Mouse (Mus musculus) ovary, postnatal 14 days (tissue): ENCODE measurements around the gene Zcchc4.

ENCODE experiments used
- DNase-seq: peaks from one replicate; pipeline ENCODE4 v3.0.0; 2022; ENCODE audit warnings: low spot score

The Zcchc4 gene

GRCm38 (mm10) chr5:52794109-52794508, 18.9 kb downstream of the Zcchc4 start:
- DNase-seq: no peak

- no peak for DNase-seq
Measured at GRCm38 (mm10) chr5:52799274-52799985, 24.2 kb downstream of the Zcchc4 start.

GRCm38 (mm10) chr5:52805801-52806200, 30.6 kb downstream of the Zcchc4 start:
- no peak for DNase-seq

- DNase-seq: no peak
Measured at GRCm38 (mm10) chr5:52806349-52806748, 31.1 kb downstream of the Zcchc4 start.

- DNase-seq: no peak
Measured at GRCm38 (mm10) chr5:52807030-52807429, 31.8 kb downstream of the Zcchc4 start.

GRCm38 (mm10) chr5:52810446-52810845, 35.2 kb downstream of the Zcchc4 start:
- no peak for DNase-seq

GRCm38 (mm10) chr5:52811056-52811455, 35.8 kb downstream of the Zcchc4 start:
- no peak for DNase-seq

GRCm38 (mm10) chr5:52812456-52812855, 37.2 kb downstream of the Zcchc4 start:
- no peak for DNase-seq

GRCm38 (mm10) chr5:52813312-52813711, 38.1 kb downstream of the Zcchc4 start:
- no peak for DNase-seq

- DNase-seq: no peak
Measured at GRCm38 (mm10) chr5:52818676-52819075, 43.5 kb downstream of the Zcchc4 start.

GRCm38 (mm10) chr5:52821691-52822090, 46.5 kb downstream of the Zcchc4 start:
- peak; percentile 23 for DNase-seq

GRCm38 (mm10) chr5:52827923-52828322, 52.7 kb downstream of the Zcchc4 start:
- DNase-seq: no peak

- DNase-seq: peak; percentile 6
Measured at GRCm38 (mm10) chr5:52833005-52833404, 57.8 kb downstream of the Zcchc4 start.

- DNase-seq: peak; percentile 100
Measured at GRCm38 (mm10) chr5:52833761-52834274, 58.6 kb downstream of the Zcchc4 start, which contains the start of gene Anapc4. Gene Anapc4 (plus strand): TSS chr5:52834012.

- no peak for DNase-seq
Measured at GRCm38 (mm10) chr5:52834386-52834785, 59.2 kb downstream of the Zcchc4 start.

GRCm38 (mm10) chr5:52844319-52844718, 69.1 kb downstream of the Zcchc4 start:
- no peak for DNase-seq

- DNase-seq: no peak
Measured at GRCm38 (mm10) chr5:52855727-52856126, 80.5 kb downstream of the Zcchc4 start.

GRCm38 (mm10) chr5:52864446-52864845, 89.2 kb downstream of the Zcchc4 start:
- no peak for DNase-seq

GRCm38 (mm10) chr5:52865825-52866224, 90.6 kb downstream of the Zcchc4 start:
- peak; percentile 13 for DNase-seq

- DNase-seq: no peak
Measured at GRCm38 (mm10) chr5:52866361-52867155, 91.3 kb downstream of the Zcchc4 start.

- DNase-seq: no peak
Measured at GRCm38 (mm10) chr5:52868918-52869703, 93.9 kb downstream of the Zcchc4 start.

- DNase-seq: no peak
Measured at GRCm38 (mm10) chr5:52871461-52871860, 96.3 kb downstream of the Zcchc4 start.
